Mouse (Mus musculus) kidney, embryonic 16.5 days (tissue): ENCODE results near the gene Traf2. TPM values are rescaled to one million over a fixed set of nuclear protein-coding genes. Genes with fewer than 3 reads are reported as not detected.

ENCODE experiments used
- ATAC-seq: fragments of 200-750 bp; cut with Nextera tagmentation; 2 replicates; pipeline ENCODE4 v1.8.0; 2017; ENCODE audit warnings: moderate TSS enrichment; ENCODE audit not compliant: low FRiP score, low TSS enrichment
- H3K27ac ChIP-seq: fragments of 300-500 bp; sonication (generic); 2 replicates; pipeline ENCODE4 v1.5.1; 2014; ENCODE audit warnings: low read length
- H3K27me3 ChIP-seq: fragments of 300-500 bp; sonication (generic); 2 replicates; pipeline ENCODE4 v1.6.1; 2014; ENCODE audit warnings: low read length, control low read depth, mixed read lengths; ENCODE audit not compliant: insufficient read depth
- H3K36me3 ChIP-seq: fragments of 300-500 bp; sonication (generic); 2 replicates; pipeline ENCODE4 v1.6.1; 2014; ENCODE audit warnings: low read length, control low read depth, mixed read lengths; ENCODE audit not compliant: insufficient read depth
- H3K4me1 ChIP-seq: fragments of 300-500 bp; sonication (generic); 2 replicates; pipeline ENCODE4 v1.6.1; 2014; ENCODE audit warnings: low read length, control low read depth, mixed read lengths; ENCODE audit not compliant: insufficient read depth
- H3K4me2 ChIP-seq: fragments of 300-500 bp; sonication (generic); replicated peaks from 2 replicates; pipeline ENCODE4 v1.6.1; 2014; ENCODE audit warnings: low read depth, low read length
- H3K4me3 ChIP-seq: fragments of 300-500 bp; sonication (generic); 2 replicates; pipeline ENCODE4 v1.5.1; 2014; ENCODE audit warnings: mild to moderate bottlenecking, low read length
- H3K9ac ChIP-seq: fragments of 300-500 bp; sonication (generic); replicated peaks from 2 replicates; pipeline ENCODE4 v1.6.1; 2014; ENCODE audit warnings: low read length
- H3K9me3 ChIP-seq: fragments of 300-500 bp; sonication (generic); 2 replicates; pipeline ENCODE4 v1.6.1; 2016; ENCODE audit warnings: low read length, control low read depth
- WGBS: fragments of 180-500 bp; shearing (Covaris S2); extraction: QIAGEN DNeasy Blood & Tissue Kit; methylation state at CpG from one replicate; pipeline ENCODE4 v1.1.7; 2014; 5-methylcytosine and 5-hydroxymethylcytosine counted together
- polyA plus RNA-seq: library from polyadenylated mRNA; unstranded; fragments of >200 nt; fragmentation: Nextera tagmentation; extraction: Ambion mirVana; gene quantifications from 2 replicates; pipeline ENCODE4 v1.2.1, GENCODE M21; 2015

The Traf2 gene
- polyA plus RNA-seq, 1 experiment from 2014 or later: 43.6 TPM

DNA sequence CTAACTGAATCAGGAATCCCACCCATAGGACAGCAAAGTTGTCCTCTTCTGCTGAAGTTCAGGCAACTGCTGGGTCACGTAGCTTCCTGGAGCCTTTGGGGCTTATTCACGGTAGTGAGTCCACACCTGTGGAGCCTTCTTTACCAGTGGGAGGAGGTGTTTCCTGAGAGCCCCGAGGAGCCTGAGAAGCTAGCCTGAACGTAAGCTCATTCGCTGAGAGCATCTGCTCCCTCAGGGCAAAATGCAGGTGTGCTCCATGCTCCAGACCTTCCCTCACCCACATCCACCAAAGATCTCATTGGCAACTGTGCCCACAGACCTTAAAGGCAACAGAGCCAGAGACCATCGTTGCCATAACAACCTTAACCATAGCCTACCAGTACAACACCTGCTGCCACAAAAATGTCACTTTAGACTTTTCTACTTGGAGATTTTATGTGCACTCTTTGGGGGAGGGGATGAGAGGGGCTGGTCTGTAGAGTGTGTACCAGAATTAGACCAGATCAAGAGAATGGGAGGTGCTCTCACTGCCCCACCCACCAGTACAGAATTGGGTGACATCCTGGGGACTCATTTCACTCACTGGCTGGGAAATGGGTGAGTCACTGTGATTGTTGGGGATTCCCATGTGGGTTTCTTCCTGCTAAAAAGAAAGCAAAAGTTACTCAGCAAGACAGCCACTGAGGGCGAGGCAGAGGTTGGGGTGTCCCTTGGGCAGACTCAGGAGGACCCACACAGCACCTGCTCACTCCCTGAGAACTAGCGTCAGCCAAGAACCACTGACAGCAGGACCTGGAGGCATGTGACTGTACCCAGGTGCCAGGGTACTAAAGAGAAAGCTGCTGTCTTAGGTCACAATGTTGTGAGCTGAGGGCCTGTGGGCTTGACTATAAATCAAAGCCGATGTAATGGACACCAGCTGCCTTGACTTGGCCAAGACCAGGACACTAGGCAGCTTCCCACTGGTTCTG is 2.6 kb upstream of the Traf2 start:
- 73% methylated on average over 9 of the region's 9 CpGs for WGBS
- H3K9ac ChIP-seq: no peak overlapping the region
- peaks cover 12% of the 10 kb centered on the region for H3K4me1 ChIP-seq
- H3K4me3 ChIP-seq: no peak overlapping the region
- H3K27ac ChIP-seq: no peak overlapping the region
- H3K4me2 ChIP-seq: no peak overlapping the region
- H3K36me3 ChIP-seq: no peaks in the 10 kb centered on the region
- no peaks in the 10 kb centered on the region for H3K9me3 ChIP-seq
- H3K27me3 ChIP-seq: no peaks in the 10 kb centered on the region
- no peak for ATAC-seq

DNA sequence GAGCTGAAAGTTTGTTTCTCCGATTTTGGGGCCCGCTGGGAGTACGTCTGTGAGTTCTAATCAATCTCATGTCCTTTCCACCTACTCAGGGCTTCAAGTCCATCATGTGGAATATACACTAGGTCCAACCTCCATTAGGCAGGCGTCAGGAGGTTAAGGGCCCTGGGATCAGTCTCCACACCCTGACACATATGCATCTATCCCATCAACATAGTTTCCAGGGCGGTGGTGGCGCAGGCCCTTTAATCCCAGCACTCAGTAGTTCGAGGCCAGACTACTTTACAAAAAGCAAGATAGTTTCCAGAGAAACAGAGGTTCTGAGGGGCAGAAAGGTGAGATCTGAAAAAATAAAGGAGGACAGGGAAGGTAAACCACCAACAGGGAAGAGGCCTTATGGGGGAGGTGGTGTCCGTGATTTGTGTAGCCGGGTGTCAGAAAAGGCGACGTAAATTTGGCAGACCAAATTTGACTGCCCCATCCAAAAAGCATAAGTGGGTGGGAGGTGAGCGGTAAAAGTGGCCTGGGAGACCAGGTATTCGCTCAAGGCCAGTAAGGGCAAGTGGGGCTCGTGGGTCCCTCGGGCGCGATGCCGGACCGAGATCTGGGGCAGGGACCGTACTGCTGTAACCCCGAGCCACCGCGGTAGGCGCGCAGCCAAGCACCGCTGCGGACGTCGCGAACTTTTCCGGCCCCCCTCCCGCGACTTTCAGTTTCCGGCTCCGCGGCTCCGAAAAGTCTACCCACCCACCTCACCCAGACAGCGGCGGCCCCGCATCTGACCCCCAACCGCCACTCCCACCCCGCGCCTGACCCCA is 537 bp downstream of the Traf2 start:
- peak overlapping the region; percentile 77 for H3K4me2 ChIP-seq
- WGBS: 7% methylated on average over 43 of the region's 43 CpGs
- peaks cover 24% of the 10 kb centered on the region for H3K4me1 ChIP-seq
- ATAC-seq: peak; percentile 79
- H3K27ac ChIP-seq: peak overlapping the region; percentile 71
- H3K4me3 ChIP-seq: peak overlapping the region; percentile 88
- H3K9ac ChIP-seq: peak overlapping the region; percentile 88
- no peaks in the 10 kb centered on the region for H3K36me3 ChIP-seq
- no peaks in the 10 kb centered on the region for H3K27me3 ChIP-seq
- no peaks in the 10 kb centered on the region for H3K9me3 ChIP-seq

DNA sequence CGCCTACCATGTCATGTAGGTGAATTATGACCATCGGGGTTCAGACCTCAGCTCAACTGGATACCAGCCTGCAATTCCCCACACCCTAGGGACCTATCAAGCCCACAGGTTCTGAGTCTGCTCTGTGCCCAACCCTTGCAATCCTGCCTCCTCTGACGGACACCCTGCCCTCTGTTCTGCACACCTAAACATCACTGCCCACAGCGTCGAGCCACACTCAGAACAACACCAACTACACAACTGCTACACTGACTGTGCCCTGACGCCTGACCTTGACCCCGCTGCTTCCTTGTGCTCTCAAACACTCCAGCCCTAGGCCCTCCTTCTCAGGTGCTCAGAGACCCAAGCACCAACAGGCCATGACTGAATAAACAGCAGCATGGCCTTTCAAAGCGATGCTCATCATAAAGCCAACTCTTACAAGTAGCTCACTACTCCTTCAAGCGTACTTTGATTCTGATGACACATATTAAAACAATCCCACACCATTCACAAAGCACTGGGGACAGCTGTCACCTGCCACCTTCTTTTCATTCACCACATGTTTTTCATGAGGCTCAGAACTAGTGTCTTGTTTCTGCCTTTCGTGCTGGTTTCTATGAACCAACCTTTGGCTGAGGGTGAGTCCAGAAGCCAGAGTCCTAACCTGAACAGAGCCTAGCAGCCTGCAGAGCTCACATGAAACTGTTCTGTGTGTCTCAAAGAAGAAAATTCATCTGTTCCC is 4.9 kb downstream of the Traf2 start:
- Histone ChIP-seq H3K9me3 (no peaks in the 10 kb centered on the region), H3K36me3 (peaks cover 10% of the 10 kb centered on the region), H3K4me1 (peaks cover 24% of the 10 kb centered on the region), H3K4me3 (no peak overlapping the region), H3K27me3 (no peaks in the 10 kb centered on the region), H3K9ac (0 out of 2 replicates have a peak overlapping the region, but pooled peaks have one; percentile 18), H3K27ac (peak overlapping the region; percentile 67; the same call in 1 of the 2 replicates), H3K4me2 (no peak overlapping the region)
- no peak for ATAC-seq
- 38% methylated on average over 10 of the region's 10 CpGs for WGBS

DNA sequence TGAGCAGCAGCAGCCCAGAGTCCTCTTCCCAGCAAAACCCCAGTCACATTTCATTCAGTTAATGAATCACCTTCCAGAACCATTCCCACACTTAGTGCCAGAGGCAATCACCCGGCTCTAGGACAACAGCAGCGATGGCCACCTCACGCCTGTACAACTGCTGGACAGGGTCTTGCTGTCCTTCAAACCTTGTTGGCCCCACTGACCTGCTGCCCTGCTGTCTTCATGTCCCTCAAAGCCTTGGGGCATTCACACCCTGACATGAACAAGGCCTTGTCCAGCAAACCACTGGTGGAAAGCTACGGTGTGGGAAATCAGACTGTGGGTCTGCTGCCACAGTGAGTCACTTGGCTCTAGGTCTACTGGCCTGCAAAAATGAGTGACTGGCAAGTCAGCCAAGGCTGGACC is 6.2 kb downstream of the Traf2 start:
- Histone ChIP-seq H3K4me3 (no peak overlapping the region), H3K36me3 (peaks cover 22% of the 10 kb centered on the region), H3K4me1 (peaks cover 17% of the 10 kb centered on the region), H3K9ac (no peak overlapping the region), H3K4me2 (no peak overlapping the region), H3K9me3 (no peaks in the 10 kb centered on the region), H3K27me3 (no peaks in the 10 kb centered on the region), H3K27ac (peak overlapping the region; percentile 84)
- peak; percentile 55 for ATAC-seq
- WGBS: 64% methylated on average over 4 of the region's 4 CpGs

DNA sequence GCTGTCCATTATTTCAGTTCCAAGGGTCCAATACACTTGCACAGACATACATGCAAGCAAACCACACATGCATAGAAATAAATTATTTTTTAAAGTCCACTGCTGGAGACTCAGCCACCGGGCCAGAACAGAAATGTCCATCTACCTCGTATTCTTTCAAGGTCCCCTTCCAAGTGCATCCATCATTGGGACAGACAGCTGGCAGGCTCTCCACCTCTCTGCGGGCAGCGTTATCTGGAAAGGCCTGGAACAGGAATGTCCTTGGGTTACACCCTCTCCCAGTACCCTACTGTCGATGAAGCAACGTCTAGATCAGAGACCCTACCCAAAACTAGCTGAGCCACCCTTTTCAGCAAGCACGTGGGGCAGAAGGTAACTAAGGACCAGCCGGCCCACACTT is 10.2 kb downstream of the Traf2 start:
- no peaks in the 10 kb centered on the region for H3K27me3 ChIP-seq
- peaks cover 43% of the 10 kb centered on the region for H3K36me3 ChIP-seq
- H3K4me1 ChIP-seq: peaks cover under 1% of the 10 kb centered on the region
- no peak overlapping the region for H3K9ac ChIP-seq
- no peaks in the 10 kb centered on the region for H3K9me3 ChIP-seq
- no peak overlapping the region for H3K4me2 ChIP-seq
- WGBS: 91% methylated on average over 8 of the region's 8 CpGs
- H3K27ac ChIP-seq: no peak overlapping the region
- no peak for ATAC-seq
- H3K4me3 ChIP-seq: no peak overlapping the region

DNA sequence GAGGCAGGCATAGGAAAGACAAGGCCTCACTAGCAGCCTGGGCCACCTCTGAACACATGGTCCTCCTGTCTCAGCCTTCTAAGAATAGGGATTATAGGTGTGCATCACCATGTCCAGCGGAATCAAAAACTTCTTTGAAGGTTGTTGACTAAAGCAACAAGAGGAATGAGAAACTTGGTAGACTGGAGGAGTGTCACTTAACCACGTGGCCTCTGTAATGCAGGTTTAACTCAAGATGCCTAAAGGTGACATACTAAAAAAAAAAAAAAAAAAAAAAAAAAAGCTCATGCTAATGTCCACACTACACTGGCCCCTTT is 11.9 kb downstream of the Traf2 start:
- 94% methylated on average over 2 of the region's 2 CpGs for WGBS
- Histone ChIP-seq H3K4me3 (no peak overlapping the region), H3K27me3 (no peaks in the 10 kb centered on the region), H3K9ac (no peak overlapping the region), H3K4me1 (no peaks in the 10 kb centered on the region; the same call in 1 of the 2 replicates), H3K9me3 (no peaks in the 10 kb centered on the region), H3K36me3 (peaks cover 58% of the 10 kb centered on the region), H3K27ac (no peak overlapping the region), H3K4me2 (no peak overlapping the region)
- ATAC-seq: no peak

DNA sequence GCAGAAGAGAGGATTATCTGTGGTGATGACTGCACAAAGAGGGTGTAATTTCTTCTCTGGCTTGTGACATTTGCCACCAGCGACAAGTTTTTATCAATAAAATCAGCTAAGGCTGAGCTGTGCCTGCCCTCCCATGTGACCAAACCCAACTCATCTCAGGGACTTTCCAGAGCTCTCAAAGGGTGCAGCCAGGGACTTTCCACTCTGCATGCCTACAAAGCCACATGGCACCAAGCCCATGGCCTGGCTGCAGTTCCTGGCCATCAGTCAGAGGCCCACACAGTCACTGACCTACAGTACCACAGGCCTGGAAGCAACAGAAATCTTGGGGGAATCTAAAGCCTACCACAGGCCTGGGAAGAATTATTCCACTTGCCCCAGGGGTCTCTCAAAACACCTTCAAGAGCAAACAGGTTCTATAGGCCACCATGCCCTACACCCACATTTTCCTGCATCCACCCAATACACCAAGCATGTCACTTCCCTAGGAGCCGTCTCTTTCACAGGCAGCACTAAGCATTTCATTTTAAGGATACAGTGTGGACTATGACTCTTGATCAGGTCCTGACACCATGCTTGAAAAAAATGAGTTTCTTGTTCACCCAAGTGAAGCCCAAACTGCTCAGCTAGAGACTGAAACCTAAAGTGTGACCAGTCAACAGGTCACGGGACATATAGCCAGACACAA is 12.4 kb downstream of the Traf2 start:
- peaks cover 62% of the 10 kb centered on the region for H3K36me3 ChIP-seq
- H3K27me3 ChIP-seq: no peaks in the 10 kb centered on the region
- no peaks in the 10 kb centered on the region for H3K9me3 ChIP-seq
- no peak overlapping the region for H3K27ac ChIP-seq
- no peak for ATAC-seq
- H3K4me1 ChIP-seq: no peaks in the 10 kb centered on the region
- no peak overlapping the region for H3K4me3 ChIP-seq
- 80% methylated on average over 3 of the region's 3 CpGs for WGBS
- no peak overlapping the region for H3K9ac ChIP-seq
- no peak overlapping the region for H3K4me2 ChIP-seq

DNA sequence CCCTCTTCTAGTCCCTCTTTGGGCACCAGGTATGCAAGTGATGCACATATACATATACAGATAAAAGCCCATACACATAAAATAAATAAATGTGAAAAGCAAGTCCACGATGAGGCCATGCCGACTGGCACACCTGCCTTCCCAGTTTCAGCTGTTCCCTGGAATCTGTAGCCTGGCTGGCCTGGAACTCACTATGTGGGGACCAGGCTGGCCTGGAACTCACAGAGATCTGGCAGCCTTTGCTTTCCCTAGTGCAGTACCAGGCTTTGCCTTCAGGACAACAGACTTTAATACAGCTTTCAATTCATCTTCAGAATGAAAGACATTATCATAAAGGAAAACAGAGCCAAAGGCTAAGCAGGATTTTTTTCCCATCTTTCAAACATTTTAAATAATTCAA is 13.0 kb downstream of the Traf2 start:
- peaks cover 67% of the 10 kb centered on the region for H3K36me3 ChIP-seq
- H3K4me1 ChIP-seq: no peaks in the 10 kb centered on the region
- H3K9me3 ChIP-seq: no peaks in the 10 kb centered on the region
- no peaks in the 10 kb centered on the region for H3K27me3 ChIP-seq
- H3K4me3 ChIP-seq: no peak overlapping the region
- no peak overlapping the region for H3K4me2 ChIP-seq
- WGBS: 89% methylated on average over 2 of the region's 2 CpGs
- no peak overlapping the region for H3K27ac ChIP-seq
- no peak overlapping the region for H3K9ac ChIP-seq
- no peak for ATAC-seq
